Mouse (Mus musculus) testis, adult 2 months (tissue): ENCODE data around the gene Bhlha15.

ENCODE experiments used
- CTCF ChIP-seq: fragments of 200-500 bp; IDR thresholded peaks from 2 replicates; pipeline ENCODE4 v1.5.1; 2012; ENCODE audit warnings: low read depth, mild to moderate bottlenecking, inconsistent platforms, low read length, moderate library complexity; ENCODE audit not compliant: control insufficient read depth, insufficient read depth, insufficient replicate concordance
- POLR2A ChIP-seq: fragments of 200-500 bp; IDR thresholded peaks from 2 replicates; pipeline ENCODE4 v1.6.1; 2012; ENCODE audit warnings: low read depth, mild to moderate bottlenecking, inconsistent platforms, low read length, moderate library complexity; ENCODE audit not compliant: control insufficient read depth

GRCm38 (mm10) chr5:144165756-144166155, 24.3 kb upstream of the Bhlha15 start:
- TF ChIP-seq POLR2A (no peak), CTCF (no peak)
